Mouse (Mus musculus) adrenal gland, adult (tissue): ENCODE measurements around the gene Bcl9.

Source experiments
- DNase-seq, 2 experiments: peaks; one replicate each; pipeline ENCODE4 v3.0.0; 2022 to 2023; ENCODE audit warnings: low spot score in 1 of 2; ENCODE audit not compliant: inconsistent age in 2 of 2

Bcl9 gene

DNA sequence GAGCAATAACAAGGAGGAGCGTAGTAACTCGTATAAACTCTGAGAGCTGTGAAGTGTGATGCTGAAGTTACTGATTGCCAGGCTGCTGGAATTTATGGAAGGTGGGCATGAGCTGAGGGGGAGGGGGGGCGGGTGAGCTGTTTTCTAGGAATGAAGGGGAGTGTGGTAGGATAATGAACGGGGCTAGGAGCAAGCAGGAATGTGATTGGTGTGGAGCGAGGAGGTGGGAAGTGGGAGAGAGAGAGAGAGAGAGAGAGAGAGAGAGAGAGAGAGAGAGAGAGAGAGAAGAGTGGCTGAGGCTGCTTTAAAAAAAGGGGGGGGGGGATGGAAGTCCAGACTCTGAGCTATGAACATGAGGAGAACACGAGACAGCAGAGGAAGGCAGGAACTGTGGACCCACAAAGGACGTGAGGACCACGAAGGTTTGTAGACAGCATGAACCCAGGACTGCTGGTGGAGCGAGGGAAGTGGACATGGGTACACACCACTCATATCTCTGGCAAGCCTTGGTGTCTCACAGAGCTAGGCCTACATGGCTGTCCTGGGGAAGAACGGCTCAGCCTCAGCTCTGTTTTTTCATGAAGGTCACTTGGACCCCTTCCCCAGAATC is 1.2 kb upstream of the Bcl9 start:
- no peak for DNase-seq

DNA sequence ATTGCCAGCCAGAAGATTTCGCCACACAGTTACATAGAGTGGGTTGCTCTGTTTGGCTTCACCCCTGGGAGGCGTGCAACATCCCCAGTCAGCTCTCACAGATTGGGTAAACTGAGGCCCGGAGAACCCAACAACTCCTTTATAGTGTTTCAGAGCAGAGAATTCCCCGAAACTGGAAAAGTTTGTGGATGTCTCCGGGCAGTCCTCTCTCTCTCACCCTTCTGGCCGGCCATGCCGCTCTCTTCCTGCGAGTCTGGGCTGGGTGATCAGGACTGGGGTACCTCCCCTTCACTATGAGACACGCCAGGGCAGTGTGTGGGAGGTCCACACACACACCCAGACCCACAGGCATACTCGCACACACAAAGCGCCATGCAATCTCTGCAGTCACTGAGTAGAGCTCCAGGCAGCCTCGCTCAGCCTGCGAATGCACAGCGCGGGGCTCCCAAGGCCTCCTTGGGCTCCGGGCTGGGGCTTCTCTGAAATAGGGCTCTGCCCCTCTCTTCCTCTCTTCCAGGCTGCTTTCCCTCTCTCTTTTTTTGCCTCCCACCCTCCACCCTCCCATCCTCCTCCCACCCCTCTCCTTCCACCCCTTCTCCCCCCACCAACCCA is 670 bp downstream of the Bcl9 start:
- DNase-seq: peak; percentile 63 to 84

DNA sequence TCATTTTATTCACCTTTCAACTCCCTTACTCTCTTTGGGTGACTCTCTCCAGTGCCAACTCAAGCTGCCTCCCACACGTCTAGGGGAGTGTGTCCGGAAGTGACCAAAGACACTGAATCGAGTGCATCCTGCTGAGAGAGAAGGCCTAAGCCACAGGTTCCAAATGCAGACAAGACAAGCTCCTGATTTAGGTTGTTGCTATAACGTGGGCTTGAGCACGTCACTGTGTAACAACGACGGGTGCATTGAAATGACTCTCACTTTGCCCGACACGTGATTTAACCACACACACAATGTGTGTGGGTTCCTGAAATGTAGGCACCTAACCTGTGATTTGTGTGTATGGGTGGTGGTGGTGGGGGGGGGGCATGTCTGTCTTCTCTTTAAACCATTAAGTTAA is 3.4 kb downstream of the Bcl9 start:
- no peak for DNase-seq

DNA sequence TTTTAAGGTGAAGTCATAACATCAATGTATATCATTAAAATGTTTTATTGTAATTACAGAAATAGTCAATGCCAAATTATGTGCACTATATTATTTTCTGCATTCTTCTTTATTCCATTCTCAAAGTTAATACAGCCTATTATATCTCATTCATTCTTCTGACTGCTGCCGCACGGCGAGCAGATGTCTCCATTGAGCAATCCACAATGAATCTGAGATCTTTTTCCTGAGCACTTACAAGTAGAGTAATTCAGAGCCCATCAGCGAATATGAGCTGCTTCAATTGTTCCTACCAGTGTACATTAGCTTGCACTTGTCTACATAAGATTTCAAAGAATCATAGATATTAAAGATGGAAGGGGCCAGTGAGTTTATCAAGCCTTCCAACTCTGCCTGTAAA is 12.8 kb downstream of the Bcl9 start:
- no peak for DNase-seq

DNA sequence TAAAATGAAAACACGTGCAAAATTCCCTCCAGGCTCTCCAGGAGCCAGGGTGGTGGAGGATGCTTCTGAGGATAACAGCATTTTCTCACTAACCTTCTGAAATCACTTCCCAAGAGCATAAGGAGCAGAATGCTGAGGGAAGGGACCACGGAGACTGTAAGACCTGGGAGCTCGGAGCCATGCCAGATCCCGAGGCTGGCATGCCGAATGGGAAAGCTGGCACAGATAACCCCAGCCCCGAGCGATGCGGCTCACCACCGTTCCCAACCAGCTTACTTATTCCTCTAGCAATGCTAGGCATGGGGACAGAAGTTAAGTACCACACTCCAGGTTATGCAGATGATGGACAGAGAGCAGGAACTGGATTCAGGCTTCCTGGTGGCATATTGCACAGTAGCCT is 13.7 kb downstream of the Bcl9 start:
- DNase-seq: no peak

DNA sequence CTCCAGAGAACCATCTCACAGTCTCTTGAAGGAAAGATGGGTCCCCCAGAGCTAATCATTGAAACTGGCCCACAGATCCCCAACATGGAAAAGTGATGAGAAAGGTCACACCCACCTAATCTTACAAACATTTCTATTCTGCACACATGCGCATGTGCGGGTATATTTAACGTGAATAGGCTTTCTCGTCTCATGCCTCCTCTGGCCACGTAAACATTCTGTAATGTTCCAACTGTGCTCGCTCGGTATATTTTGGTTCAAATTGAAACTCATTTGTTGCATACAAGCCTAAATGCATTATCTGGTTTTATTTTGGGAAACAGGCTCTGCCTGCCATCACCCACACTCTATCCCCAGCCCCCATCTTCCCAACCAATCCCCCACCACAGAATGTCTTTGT is 16.3 kb downstream of the Bcl9 start:
- peak in 1 of 2 experiments; percentile 37 for DNase-seq

DNA sequence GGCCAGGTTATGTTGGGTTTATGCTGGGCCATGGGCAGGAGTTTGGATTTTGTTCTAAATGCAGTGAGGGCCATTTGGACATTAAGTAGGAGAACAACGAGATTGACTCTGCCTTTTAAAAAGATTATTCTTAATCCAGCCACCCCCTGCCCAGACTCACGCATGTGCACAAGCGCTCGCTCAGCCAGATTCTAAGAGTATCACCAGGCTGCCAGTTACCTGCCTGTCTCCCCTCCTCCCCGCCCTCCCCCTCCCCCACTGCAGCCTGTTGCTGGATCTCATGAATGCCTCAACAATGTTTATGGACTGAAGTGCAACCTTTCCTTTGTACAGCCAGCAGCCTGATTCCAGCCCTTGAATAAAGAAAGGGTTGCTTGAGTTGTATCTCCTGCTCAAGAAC is 22.0 kb downstream of the Bcl9 start:
- DNase-seq: no peak

DNA sequence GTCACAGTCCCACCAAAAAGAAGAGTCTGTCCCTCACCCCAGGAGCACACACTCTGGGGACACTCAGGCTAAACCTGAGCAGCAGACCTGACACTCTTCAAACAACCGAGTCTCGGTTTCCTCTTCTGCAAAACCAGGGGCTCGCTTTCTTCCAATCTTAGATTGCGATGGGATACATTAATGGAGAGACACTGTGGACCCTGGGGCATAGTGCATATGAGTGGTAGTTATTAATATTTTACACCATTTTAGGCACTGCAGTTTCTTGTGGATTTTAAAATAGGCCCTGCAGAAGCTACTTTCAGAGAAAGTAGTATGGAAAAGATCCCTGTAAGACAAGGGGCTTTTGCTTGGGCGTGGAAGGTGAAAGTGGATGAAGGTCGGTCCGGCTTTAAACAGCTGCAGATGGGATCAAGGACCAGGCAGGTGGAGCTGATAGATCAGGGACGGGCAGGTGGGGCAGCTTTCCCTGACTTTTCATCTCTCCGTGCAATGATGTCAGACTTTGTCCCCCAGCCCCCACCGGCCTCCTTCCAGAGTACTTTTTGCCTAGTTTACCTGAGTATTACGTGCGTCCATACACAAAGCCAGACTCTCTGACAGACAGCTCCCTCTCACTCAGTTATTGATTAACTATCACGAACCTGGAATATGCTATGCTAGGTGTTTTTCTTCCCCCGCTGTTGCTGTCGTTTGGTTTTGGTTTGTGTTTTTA is 23.0 kb downstream of the Bcl9 start:
- no peak for DNase-seq

DNA sequence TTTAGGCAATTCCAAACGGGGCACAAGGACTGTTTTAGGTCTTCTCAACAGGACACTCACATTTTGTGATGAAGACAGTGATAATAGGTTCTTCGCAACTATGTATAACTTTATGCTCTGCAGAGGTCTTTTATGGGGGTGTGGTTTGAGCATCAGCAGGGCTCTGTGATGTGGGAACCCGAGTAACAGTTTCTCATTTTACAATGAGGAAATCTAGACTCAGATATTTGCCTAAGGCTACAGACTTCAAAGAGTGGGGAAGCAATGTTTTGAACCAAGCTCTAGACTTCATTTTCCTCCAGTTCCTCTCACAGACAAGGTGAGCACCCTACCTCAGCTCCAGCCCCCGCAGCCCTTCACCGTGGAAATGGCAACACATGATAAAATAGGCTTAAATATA is 23.8 kb downstream of the Bcl9 start:
- DNase-seq: no peak

DNA sequence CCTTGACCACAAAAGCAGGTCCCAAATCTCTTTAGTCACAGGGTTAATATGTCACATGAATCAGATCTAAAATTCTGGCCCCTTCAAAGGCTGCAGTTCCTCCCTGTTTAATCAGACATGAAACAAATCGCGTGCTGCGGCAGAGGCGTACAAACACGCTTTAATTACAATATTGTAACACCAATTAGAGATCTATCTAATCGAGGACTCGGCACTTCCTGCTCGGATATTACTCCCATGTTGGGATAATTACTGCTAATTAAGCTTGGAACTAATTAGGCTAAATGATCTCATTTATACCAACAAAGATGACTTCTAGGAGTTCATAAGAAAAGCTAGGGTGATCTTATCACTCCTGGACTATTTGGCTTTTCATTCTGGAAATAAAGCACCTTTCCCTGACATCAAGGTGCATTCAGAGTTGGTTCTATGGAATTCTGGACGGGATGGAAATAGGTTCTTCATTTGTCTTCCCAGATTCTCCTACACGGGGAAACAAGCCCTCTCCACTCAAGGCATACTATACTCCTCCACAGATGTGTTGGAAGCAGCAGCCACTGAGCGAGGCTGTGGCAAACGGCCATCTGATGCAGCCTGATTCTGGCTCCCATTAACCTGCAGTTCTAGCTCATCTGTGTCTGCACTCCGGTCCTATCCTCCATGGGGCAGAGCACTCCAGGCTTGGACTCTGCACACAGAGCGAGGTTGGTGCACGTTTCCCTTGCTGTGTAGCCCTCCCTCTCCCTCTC is 31.9 kb downstream of the Bcl9 start:
- no peak for DNase-seq

DNA sequence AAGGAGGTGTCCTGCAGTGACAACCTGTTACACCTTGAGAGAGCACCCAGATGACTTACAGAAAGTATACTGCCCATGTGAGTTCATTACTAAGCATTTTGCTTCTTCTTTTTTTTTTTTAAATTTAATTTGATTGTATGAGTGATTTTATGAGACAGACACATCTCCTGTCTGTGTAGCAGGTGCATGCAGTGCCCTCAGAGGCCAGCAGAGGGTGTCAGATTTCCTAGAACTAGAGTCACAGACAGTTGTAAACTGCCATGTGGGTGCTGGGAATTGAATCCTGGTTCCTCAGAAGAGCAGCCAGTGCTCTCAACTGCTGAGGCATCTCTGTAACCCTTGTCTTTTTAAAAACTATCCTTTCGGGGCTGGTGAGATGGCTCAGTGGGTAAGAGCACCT is 35.5 kb downstream of the Bcl9 start:
- DNase-seq: no peak

DNA sequence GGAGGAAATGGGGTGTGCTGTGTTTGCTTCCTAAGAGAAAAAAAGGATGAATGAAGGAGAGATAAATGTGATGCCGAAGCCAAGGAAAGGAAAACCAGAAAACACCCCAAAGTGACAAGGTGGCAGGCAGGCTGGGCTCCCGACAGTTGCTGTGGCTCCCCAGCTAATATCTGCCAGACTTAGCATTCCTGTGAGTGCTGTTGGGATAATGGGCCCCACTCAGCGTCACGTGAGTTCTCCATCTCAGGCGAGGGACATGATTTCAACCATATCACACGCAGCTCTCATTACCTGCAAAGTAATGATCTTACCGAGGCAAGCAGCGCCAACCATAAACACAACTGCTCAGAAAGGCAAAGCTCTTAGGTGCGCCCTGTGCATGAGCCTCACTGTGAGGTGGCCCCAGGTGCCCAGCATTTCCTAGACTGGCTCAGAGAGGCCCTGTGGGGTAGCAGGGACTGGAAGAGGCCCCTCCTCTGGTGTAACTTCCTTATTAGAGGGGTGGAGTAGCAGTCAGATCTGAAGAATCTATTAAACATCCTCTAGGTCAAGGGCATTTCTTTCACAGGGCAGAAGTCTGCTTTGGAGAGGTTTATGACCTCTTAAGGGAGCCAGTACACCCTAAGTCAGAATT is 41.9 kb downstream of the Bcl9 start:
- no peak for DNase-seq

DNA sequence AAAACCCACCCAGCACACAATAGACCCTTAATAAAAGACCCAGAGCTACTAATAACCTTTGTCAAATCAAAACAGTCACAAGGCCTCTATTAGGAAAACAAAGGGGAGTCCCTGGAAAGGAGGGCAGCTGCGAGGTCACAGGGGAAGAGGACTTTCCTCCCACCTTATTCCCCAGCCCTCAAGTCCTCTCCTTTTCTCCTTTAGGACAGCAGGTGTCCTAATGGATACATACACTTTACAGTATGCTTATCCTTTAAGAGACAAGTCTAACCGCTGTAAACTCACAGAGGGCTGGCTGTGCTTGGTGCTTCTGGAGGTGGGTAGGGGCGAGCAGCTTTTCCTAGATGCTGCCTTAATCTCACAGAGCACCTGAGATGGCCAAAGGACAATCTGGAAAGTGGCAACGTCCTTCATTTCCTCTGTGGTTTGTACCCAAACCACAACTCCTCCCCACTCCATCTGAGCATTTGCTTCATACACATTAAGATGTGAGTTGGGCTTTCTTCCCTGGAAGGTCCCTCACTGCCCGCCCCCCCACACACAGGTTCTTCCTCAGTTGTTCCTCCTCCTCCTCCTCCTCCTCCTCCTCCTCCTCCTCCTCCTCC is 42.8 kb downstream of the Bcl9 start:
- no peak for DNase-seq

DNA sequence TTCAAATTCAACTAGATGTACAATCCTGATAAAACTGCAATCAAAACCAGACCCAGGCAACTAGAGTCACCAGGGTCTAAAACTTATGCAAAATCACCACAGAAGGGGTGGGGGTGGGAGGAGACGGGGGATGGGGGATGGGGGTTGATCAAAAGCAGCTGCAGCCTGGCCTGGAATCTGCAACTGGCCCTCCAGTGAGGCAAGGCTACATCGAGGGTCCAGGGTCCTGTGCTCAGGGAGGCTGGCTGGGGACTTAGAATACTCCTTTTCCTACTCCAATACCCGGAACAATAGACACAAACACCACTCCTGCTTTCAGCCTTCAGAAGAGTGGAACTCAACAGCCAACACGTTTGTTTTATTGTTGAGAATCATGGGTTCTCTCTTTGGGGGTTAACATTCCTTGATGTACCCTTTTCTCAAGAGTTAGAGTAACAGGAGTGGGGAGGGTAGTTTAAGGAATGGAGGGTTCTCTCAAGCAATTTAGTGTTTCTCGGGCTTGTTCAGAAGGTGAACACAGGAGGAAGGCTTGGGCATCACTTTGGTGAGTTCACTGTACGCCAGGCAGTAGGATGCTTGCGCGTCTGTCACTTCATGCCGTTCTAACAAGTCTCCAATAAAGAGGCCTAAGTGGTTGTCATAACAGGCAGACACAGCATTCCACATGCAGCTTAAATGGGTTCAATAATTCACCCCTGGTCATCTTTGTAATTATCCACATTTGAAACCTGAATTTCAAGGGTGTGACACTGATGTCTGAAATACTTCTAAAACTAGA is 43.7 kb downstream of the Bcl9 start:
- no peak for DNase-seq

DNA sequence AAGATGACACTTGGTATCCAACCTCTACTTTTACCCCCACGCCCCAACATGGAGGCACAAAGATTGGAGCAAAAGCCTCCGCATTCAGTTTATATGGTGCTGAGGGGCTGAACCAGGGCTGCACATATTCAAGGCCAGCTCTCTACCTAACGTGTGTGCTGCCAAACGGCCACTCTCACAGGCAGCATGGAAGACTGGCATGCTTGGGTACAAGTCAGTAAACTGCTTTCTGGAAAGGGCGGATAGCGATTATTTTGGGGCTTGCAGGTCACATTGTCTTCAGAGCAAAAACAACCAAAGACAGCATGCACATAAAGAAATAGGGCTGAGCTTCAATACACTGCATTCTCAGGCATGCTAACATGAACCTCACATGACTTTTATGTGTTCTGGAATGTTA is 44.8 kb downstream of the Bcl9 start:
- DNase-seq: no peak

DNA sequence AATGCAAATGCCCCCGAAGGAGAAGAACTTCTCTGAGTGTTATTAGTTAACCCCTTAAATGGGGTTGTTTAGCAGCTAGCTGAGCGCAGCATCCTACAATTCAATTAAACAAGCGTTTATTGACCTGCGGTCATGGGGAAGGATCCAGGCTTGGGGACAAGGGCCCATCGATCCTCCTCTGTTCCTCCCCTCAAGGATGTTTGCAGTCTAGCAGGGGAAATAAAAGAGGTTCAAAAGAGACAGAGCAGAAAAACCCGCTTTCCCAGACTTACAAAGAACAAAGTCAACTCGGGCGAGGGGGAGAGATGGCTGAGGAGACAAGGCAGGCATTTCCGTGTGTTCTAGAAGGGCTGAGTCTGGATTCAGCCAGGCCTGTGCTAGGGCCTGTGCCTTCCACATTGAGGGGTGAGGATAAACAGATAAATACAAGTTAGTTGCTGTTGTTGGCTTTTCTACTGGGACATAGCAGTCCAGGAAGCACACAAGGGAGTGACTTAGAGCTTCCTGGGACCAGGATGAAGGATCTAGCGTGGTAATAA is 55.0 kb downstream of the Bcl9 start:
- no peak for DNase-seq

DNA sequence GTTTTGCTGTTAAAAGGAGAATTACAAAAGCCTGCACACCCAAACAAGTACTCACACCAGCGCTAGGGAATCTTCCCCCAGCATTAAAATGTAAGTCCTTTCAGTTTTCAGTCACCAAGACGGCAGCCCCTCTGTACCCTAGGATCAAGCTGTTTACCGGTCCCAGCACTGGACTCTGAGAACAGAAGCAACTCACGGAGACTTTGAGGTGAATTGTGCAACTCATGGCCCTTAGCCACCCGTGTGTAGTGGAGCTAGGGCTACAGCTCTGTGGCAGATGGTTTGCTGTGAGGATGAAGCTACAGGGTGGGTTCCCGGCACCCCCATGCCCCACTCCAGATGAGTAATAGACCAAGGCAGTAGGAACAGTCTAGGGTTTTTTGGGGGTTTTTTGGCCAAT is 55.9 kb downstream of the Bcl9 start:
- no peak for DNase-seq

DNA sequence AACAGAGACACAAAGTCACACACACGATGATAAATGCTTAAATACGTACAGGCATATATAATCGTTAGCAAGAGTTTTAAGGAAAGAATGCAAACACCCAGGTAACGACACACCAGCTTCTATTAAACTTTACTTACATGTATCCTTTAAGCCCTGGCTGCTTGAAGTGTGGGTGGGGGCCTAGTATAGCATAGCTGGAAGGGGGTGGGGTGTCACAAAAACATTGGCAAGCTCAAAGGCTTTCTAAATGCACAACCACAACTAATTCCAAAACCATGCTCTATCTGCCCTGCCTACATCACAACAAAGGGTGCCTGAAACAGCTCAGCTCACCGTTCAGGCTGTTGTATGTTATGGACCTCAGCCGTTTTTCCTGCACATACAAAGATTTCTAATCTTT is 57.9 kb downstream of the Bcl9 start:
- no peak for DNase-seq

DNA sequence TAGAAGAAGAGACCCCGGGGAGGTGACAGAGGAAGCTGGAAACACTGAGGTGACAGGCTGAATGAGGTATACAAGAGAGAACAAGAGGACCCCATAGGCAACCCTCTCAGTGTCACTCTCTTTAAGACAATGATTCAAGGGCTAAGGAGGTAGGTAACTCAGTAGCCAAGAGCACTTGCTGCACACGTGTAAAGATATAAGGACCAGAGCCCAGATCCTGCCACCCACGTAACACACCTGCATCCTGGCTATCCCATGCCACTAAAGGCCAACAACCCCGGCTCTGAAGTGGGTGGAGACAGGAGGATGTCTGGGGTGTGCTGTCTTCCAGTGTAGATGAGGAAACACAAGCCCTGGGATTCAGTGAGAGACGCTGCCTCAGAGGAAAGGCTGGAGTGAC is 58.4 kb downstream of the Bcl9 start:
- DNase-seq: no peak

DNA sequence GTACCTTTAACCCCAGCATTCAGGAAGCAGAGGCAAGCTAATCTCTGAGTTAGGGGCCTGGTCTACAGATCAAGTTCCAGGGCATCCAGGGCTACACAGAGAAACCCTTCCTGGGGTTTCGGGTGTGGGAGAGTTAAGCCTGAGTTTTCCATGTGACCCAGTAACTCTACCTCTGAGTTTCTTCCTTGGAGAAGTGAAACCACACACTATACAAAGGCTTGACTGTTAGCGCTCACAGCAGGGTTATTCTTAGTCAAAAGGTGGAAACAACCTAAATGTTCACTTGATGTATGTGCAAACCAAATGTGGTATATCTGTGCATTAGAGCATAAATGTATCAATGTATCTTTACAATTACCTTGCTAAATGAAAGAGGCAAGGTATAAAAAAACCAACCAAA is 59.2 kb downstream of the Bcl9 start:
- no peak for DNase-seq
